Mouse (Mus musculus) brain, embryonic 14.5 days (tissue): ENCODE data around the gene Ctps.

ENCODE experiments used
- CTCF ChIP-seq: fragments of 200-500 bp; IDR thresholded peaks from 2 replicates; pipeline ENCODE4 v1.5.1; 2012; ENCODE audit warnings: inconsistent platforms, mild to moderate bottlenecking, moderate library complexity, borderline replicate concordance; ENCODE audit not compliant: insufficient read depth, insufficient read length; ENCODE audit errors: extremely low read depth
- POLR2A ChIP-seq: fragments of 200-500 bp; IDR thresholded peaks from 2 replicates; pipeline ENCODE4 v1.6.1; 2012; ENCODE audit warnings: mild to moderate bottlenecking, inconsistent platforms, borderline replicate concordance; ENCODE audit not compliant: poor library complexity, insufficient read depth, insufficient read length, severe bottlenecking; ENCODE audit errors: extremely low read depth

DNA sequence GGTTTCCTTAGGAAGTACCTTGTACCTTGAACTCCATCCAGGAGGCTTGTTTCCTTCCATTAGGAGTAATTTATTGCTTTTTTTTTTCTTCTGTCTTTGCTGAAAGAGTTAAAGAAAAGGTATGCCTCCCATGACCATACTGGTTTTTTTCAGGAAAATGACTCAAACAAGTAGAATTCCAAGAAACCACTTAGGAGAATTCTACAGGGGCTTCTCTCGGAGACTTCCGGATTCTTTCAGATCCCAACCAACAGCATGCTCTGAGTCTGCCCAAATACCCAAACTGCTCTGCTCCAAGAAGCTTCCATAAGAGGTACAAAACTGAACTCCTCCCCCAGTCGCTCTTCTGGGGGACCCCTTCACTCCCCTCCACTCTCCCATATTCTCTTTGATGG is 991 bp upstream of the Ctps start:
- TF ChIP-seq CTCF (no peak), POLR2A (no peak)
